In the genomic region with DNA sequence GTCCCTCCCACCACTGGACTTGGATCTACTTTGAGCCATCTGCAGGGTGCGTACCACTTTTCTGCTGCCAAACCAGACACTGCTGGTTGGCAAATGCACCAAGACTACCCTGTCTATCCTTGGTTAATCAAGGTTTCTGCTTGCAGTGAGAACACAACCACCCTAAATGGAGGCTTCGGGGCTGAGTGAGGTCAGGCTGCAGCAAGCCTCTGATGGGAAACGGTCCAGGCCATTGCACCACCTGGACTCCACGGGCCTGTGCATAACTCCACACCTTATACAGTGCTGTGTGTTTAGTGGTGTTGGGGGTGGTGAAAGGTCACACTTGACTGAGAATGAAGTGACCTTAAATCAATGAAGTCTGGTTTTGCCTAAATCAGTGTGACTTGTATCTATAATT, we compare ENCODE assay signal across 13 mouse cellular contexts. TPM values are rescaled to one million over a fixed set of nuclear protein-coding genes. Genes with fewer than 3 reads are reported as not detected.
DNase-seq lines count a peak whose midpoint lies in the region; ATAC-seq and TF ChIP-seq lines count a peak whose summit lies in the region.
"Had no signal": no experiment of that assay in that cellular context is flagged by ENCODE, and none has a peak within 500 bp of the region (broad histone marks: within the 10 kb centered on the region; RNA-seq: fewer than 3 reads in every experiment).

No protein-coding gene starts in this region.

- intact Hi-C loops in gastrocnemius, adult 2 months (cut with DNase I), result no loop called here
- intact Hi-C loops in gastrocnemius, postnatal 14 days (cut with DNase I; ENCODE audit: low total_unique reads), result no loop called here

- WGBS in kidney, embryonic 15.5 days, result 64% methylated on average over 4 of the region's 4 CpGs
- WGBS in kidney, embryonic 16.5 days, result 68% methylated on average over 4 of the region's 4 CpGs
- 66% methylated on average over 4 of the region's 4 CpGs for WGBS in liver, postnatal 0 days (ENCODE audit: insufficient replicate concordance)
- 78% methylated on average over 4 of the region's 4 CpGs for WGBS in midbrain, embryonic 11.5 days

- H3K4me2 ChIP-seq in kidney, embryonic 15.5 days, result 0 out of 2 replicates have a peak overlapping the region, but pooled peaks have one; percentile 5
- no peak overlapping the region for H3K4me2 ChIP-seq in kidney, embryonic 16.5 days (replicated peaks; ENCODE audit: low read depth, low read length)
- H3K4me2 ChIP-seq in liver, postnatal 0 days (ENCODE audit: low read depth, low read length), result no peak overlapping the region
- H3K4me2 ChIP-seq in midbrain, embryonic 11.5 days, result no peak overlapping the region
- H3K4me2 ChIP-seq: hindbrain, embryonic 12.5 days; stomach, embryonic 15.5 days had no signal

- TF ChIP-seq EP300 in liver, postnatal 0 days (IDR thresholded peaks at IDR 0.05; ENCODE audit: low read depth), result no peak

- H3K4me1 ChIP-seq in kidney, embryonic 15.5 days, result peaks cover 69% of the 10 kb centered on the region
- peaks cover 59% of the 10 kb centered on the region for H3K4me1 ChIP-seq in kidney, embryonic 16.5 days (ENCODE audit: insufficient read depth, low read length)
- H3K4me1 ChIP-seq in liver, postnatal 0 days (ENCODE audit: insufficient read depth), result peaks cover 87% of the 10 kb centered on the region
- H3K4me1 ChIP-seq in midbrain, embryonic 11.5 days (ENCODE audit: control insufficient read depth, insufficient read depth, low read length), result peaks cover 14% of the 10 kb centered on the region

- no peak for ATAC-seq in kidney, embryonic 15.5 days (replicated peaks; ENCODE audit: low FRiP score)
- ATAC-seq in kidney, embryonic 16.5 days (ENCODE audit: low FRiP score, low TSS enrichment), result no peak
- peak; percentile 79 for ATAC-seq in liver, postnatal 0 days
- ATAC-seq in midbrain, embryonic 11.5 days (ENCODE audit: low FRiP score), result no peak

- H3K27me3 ChIP-seq in kidney, embryonic 15.5 days, result no peaks in the 10 kb centered on the region
- H3K27me3 ChIP-seq in kidney, embryonic 16.5 days (ENCODE audit: insufficient read depth, low read length), result no peaks in the 10 kb centered on the region
- H3K27me3 ChIP-seq in liver, postnatal 0 days (ENCODE audit: insufficient read depth, low read length), result no peaks in the 10 kb centered on the region
- no peaks in the 10 kb centered on the region for H3K27me3 ChIP-seq in midbrain, embryonic 11.5 days (ENCODE audit: control insufficient read depth, insufficient read depth, low read length)
- H3K27me3 ChIP-seq: hindbrain, embryonic 12.5 days; stomach, embryonic 15.5 days had no signal

- H3K27ac ChIP-seq in gastrocnemius, adult 2 months, result peak overlapping the region; percentile 81
- no peak overlapping the region for H3K27ac ChIP-seq in kidney, embryonic 15.5 days
- H3K27ac ChIP-seq in kidney, embryonic 16.5 days (ENCODE audit: low read length), result no peak overlapping the region
- H3K27ac ChIP-seq in liver, postnatal 0 days (ENCODE audit: low read depth), result 0 out of 2 replicates have a peak overlapping the region, but pooled peaks have one; percentile 22
- no peak overlapping the region for H3K27ac ChIP-seq in midbrain, embryonic 11.5 days (ENCODE audit: low read depth, low read length)
- H3K27ac ChIP-seq: hindbrain, embryonic 12.5 days; kidney, postnatal 0 days; left cerebral cortex, adult 2 months; stomach, embryonic 15.5 days had no signal

- H3K9ac ChIP-seq in kidney, embryonic 15.5 days, result no peak overlapping the region
- H3K9ac ChIP-seq in kidney, embryonic 16.5 days (replicated peaks; ENCODE audit: low read length), result no peak overlapping the region
- H3K9ac ChIP-seq in liver, postnatal 0 days (replicated peaks), result no peak overlapping the region
- no peak overlapping the region for H3K9ac ChIP-seq in midbrain, embryonic 11.5 days (ENCODE audit: low read length)
- H3K9ac ChIP-seq: hindbrain, embryonic 12.5 days; stomach, embryonic 15.5 days had no signal

- no peak for TF ChIP-seq CTCF in gastrocnemius, adult 2 months (IDR thresholded peaks at IDR 0.05)
- TF ChIP-seq CTCF in liver, postnatal 0 days (IDR thresholded peaks at IDR 0.05; ENCODE audit: low read depth), result no peak

- H3K9me3 ChIP-seq in kidney, embryonic 15.5 days (replicated peaks), result no peaks in the 10 kb centered on the region
- H3K9me3 ChIP-seq in kidney, embryonic 16.5 days (ENCODE audit: low read length), result no peaks in the 10 kb centered on the region
- no peaks in the 10 kb centered on the region for H3K9me3 ChIP-seq in liver, postnatal 0 days (ENCODE audit: low read length)
- H3K9me3 ChIP-seq in midbrain, embryonic 11.5 days (ENCODE audit: control insufficient read depth, low read length), result no peaks in the 10 kb centered on the region
- H3K9me3 ChIP-seq: hindbrain, embryonic 12.5 days; stomach, embryonic 15.5 days had no signal

- peak; percentile 55 for DNase-seq in adrenal gland, postnatal 10 days
- DNase-seq in adrenal gland, postnatal 4 days (ENCODE audit: low spot score in 2 of 2), result no peak
- peak; percentile 45 for DNase-seq in gastrocnemius, adult 2 months
- DNase-seq in gastrocnemius, postnatal 14 days, result no peak
- peak; percentile 42 for DNase-seq in liver, postnatal 0 days
- no peak for DNase-seq in midbrain, embryonic 11.5 days (ENCODE audit: low spot score, missing footprints)
- DNase-seq: spleen, adult 18-20 months had no signal

- no peaks in the 10 kb centered on the region for H3K36me3 ChIP-seq in kidney, embryonic 15.5 days
- H3K36me3 ChIP-seq in kidney, embryonic 16.5 days (ENCODE audit: insufficient read depth, low read length), result no peaks in the 10 kb centered on the region
- no peaks in the 10 kb centered on the region for H3K36me3 ChIP-seq in liver, postnatal 0 days (replicated peaks; ENCODE audit: insufficient read depth, low read length)
- H3K36me3 ChIP-seq in midbrain, embryonic 11.5 days (ENCODE audit: control insufficient read depth, insufficient read depth, low read length), result no peaks in the 10 kb centered on the region
- H3K36me3 ChIP-seq: hindbrain, embryonic 12.5 days; stomach, embryonic 15.5 days had no signal

- no peak overlapping the region for H3K4me3 ChIP-seq in gastrocnemius, adult 2 months
- H3K4me3 ChIP-seq in kidney, embryonic 15.5 days (replicated peaks), result no peak overlapping the region
- H3K4me3 ChIP-seq in kidney, embryonic 16.5 days (ENCODE audit: low read length), result no peak overlapping the region
- H3K4me3 ChIP-seq in liver, postnatal 0 days (ENCODE audit: low read depth, low read length), result no peak overlapping the region
- H3K4me3 ChIP-seq in midbrain, embryonic 11.5 days (ENCODE audit: low read depth, low read length), result no peak overlapping the region
- H3K4me3 ChIP-seq: hindbrain, embryonic 12.5 days; left cerebral cortex, adult 2 months; stomach, embryonic 15.5 days had no signal

RNA-seq across cellular contexts. Expression of a gene that starts 47.6 kb away (rescaled TPM):
- total RNA-seq in adrenal gland, postnatal 10 days (2021), result 10 to 100 TPM; 58.5 to 66.5 TPM
- 10 to 100 TPM; 64.6 to 65.1 TPM for total RNA-seq in adrenal gland, postnatal 4 days (2021)
- 100 to 1,000 TPM; 135 to 139 TPM for total RNA-seq in gastrocnemius, adult 2 months (2021)
- 10 to 100 TPM; 75.7 to 81.9 TPM for total RNA-seq in gastrocnemius, postnatal 14 days (2021)
- 12.4 and 13.8 TPM in 2 replicates for polyA plus RNA-seq in kidney, embryonic 15.5 days (2015; fragmentation: Nextera tagmentation; extraction: Ambion mirVana)
- 13.3 and 13.6 TPM in 2 replicates for polyA plus RNA-seq in kidney, embryonic 16.5 days (2015; fragmentation: Nextera tagmentation; extraction: Ambion mirVana)
- 4.8 and 5.1 TPM in 2 replicates for polyA plus RNA-seq in liver, postnatal 0 days (2015; fragmentation: Nextera tagmentation; extraction: Ambion mirVana)
- 12.4 and 15.6 TPM in 2 replicates for polyA plus RNA-seq in midbrain, embryonic 11.5 days (2014; fragmentation: Nextera tagmentation; extraction: Ambion mirVana)

Comparison
In these comparisons a context has a peak if more than half of its experiments do, and no peak if none do; other contexts are left out.
1. DNase-seq: peak in adrenal gland, postnatal 10 days (single experiment), gastrocnemius, adult 2 months (single experiment) and liver, postnatal 0 days (single experiment); none in adrenal gland, postnatal 4 days (0 of 2), gastrocnemius, postnatal 14 days (single experiment) and midbrain, embryonic 11.5 days (single experiment).
2. H3K27ac ChIP-seq: peak in gastrocnemius, adult 2 months (single experiment) and liver, postnatal 0 days (single experiment); none in kidney, embryonic 15.5 days (single experiment), kidney, embryonic 16.5 days (single experiment) and midbrain, embryonic 11.5 days (single experiment).